Mouse (Mus musculus): ENCODE data around the gene Ppp1r3a. TPM values are rescaled to one million over a fixed set of nuclear protein-coding genes. Genes with fewer than 3 reads are reported as not detected.

Ppp1r3a gene
- polyA plus RNA-seq, 2 experiments, result not detected

DNA sequence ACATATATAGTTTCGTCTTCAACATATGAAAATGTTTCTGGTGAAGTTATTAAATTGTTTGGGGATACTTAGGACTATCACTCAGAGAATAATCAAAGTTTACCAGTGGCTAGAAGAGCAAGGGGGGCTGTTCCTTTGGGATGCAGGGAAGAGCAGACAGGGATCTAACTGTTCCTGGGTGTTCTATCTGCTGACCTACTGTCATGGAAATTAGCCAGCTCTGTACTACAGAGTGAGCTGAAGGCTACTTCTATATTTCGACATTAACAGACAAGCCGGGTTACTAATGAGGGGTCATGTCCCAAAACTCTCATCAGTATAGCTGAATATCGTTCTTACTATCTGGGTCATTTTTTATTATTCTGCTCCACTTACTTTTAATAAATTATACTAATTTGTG lies 1.6 kb downstream of the Ppp1r3a start:
- no peak overlapping the region for H3K9ac ChIP-seq (replicated peaks)
- TF ChIP-seq CTCF (IDR thresholded peaks at IDR 0.05; ENCODE audit: low read depth) (no peak), EP300 (IDR thresholded peaks at IDR 0.05; ENCODE audit: low read depth) (no peak)
- no peaks in the 10 kb centered on the region for H3K4me1 ChIP-seq (replicated peaks; ENCODE audit: control insufficient read depth in 2 of 2, insufficient read depth in 2 of 2, low read length in 1 of 2)
- no peaks in the 10 kb centered on the region for H3K9me3 ChIP-seq (ENCODE audit: control insufficient read depth, low read length)
- no peak overlapping the region for H3K4me2 ChIP-seq (ENCODE audit: low read depth)
- H3K27me3 ChIP-seq (ENCODE audit: control insufficient read depth, insufficient read depth, low read length), result no peaks in the 10 kb centered on the region
- H3K27ac ChIP-seq, result no peak overlapping the region
- no peak for DNase-seq (ENCODE audit: low read depth in 3 of 3, low spot score in 3 of 3)
- no peak for ATAC-seq (ENCODE audit: insufficient read depth)
- H3K4me3 ChIP-seq (ENCODE audit: insufficient read depth in 1 of 2, low read depth in 2 of 2, low read length in 2 of 2), result no peak overlapping the region
- WGBS (ENCODE audit: insufficient replicate concordance), result 46% methylated on average over 4 of the region's 4 CpGs
- no peaks in the 10 kb centered on the region for H3K36me3 ChIP-seq (replicated peaks; ENCODE audit: control insufficient read depth, insufficient read depth, low read depth)

DNA sequence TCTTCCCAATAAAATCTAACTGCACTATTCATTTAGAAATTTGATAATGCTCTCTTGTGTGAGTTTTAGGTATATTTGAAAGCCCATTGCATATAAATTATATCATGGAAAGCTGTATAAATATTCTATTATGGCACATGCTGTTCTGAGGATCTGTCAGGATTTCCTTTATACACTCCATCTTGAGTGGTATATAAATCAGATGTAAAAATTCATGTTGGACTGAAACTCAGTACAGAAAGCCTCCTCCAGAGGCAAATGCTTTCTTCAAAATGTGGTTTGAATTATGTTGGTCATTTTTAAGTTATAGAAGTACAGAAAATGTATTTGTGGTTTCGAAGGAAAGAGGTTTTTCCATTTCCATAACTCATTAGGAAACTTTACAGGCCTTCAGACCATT lies 2.9 kb downstream of the Ppp1r3a start:
- Histone ChIP-seq H3K4me3 (ENCODE audit: insufficient read depth in 1 of 2, low read depth in 2 of 2, low read length in 2 of 2) (no peak overlapping the region), H3K27ac (no peak overlapping the region), H3K9ac (replicated peaks) (no peak overlapping the region), H3K36me3 (replicated peaks; ENCODE audit: control insufficient read depth, insufficient read depth, low read depth) (no peaks in the 10 kb centered on the region), H3K4me1 (replicated peaks; ENCODE audit: control insufficient read depth in 2 of 2, insufficient read depth in 2 of 2, low read length in 1 of 2) (no peaks in the 10 kb centered on the region), H3K9me3 (ENCODE audit: control insufficient read depth, low read length) (no peaks in the 10 kb centered on the region), H3K27me3 (ENCODE audit: control insufficient read depth, insufficient read depth, low read length) (no peaks in the 10 kb centered on the region), H3K4me2 (ENCODE audit: low read depth) (no peak overlapping the region)
- DNase-seq (ENCODE audit: low read depth in 3 of 3, low spot score in 3 of 3), result no peak
- WGBS (ENCODE audit: insufficient replicate concordance), result 14% methylated on average over 1 of the region's 1 CpGs
- no peak for ATAC-seq (ENCODE audit: insufficient read depth)
- TF ChIP-seq CTCF (IDR thresholded peaks at IDR 0.05; ENCODE audit: low read depth), result no peak
- TF ChIP-seq EP300 (IDR thresholded peaks at IDR 0.05; ENCODE audit: low read depth), result no peak

DNA sequence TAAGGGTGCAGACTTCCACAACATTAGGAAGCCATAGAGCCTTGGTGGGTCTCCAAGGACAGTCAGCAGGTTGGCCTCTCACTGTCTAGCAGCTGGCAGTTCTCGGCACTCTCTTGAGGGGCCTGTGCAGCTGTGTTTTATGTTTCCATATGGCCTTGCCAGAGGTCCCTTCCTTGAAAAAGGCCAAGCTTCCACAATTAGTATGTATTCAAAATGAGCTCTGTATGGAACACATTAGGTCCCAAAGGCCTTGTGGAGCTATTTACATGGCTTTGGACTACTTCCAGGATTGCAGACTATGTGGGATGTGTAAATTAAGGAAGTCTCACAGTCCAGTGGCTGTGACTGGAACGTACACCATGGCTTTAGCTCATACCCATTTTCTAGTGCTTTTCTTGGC lies 8.1 kb downstream of the Ppp1r3a start:
- 53% methylated on average over 2 of the region's 2 CpGs for WGBS (ENCODE audit: insufficient replicate concordance)
- Histone ChIP-seq H3K27me3 (ENCODE audit: control insufficient read depth, insufficient read depth, low read length) (no peaks in the 10 kb centered on the region), H3K4me1 (replicated peaks; ENCODE audit: control insufficient read depth in 2 of 2, insufficient read depth in 2 of 2, low read length in 1 of 2) (no peaks in the 10 kb centered on the region), H3K36me3 (replicated peaks; ENCODE audit: control insufficient read depth, insufficient read depth, low read depth) (no peaks in the 10 kb centered on the region), H3K4me2 (ENCODE audit: low read depth) (no peak overlapping the region), H3K27ac (no peak overlapping the region), H3K4me3 (ENCODE audit: insufficient read depth in 1 of 2, low read depth in 2 of 2, low read length in 2 of 2) (no peak overlapping the region), H3K9ac (replicated peaks) (no peak overlapping the region), H3K9me3 (ENCODE audit: control insufficient read depth, low read length) (no peaks in the 10 kb centered on the region)
- no peak for TF ChIP-seq CTCF (IDR thresholded peaks at IDR 0.05; ENCODE audit: low read depth)
- TF ChIP-seq EP300 (IDR thresholded peaks at IDR 0.05; ENCODE audit: low read depth), result no peak
- no peak for ATAC-seq (ENCODE audit: insufficient read depth)
- no peak for DNase-seq (ENCODE audit: low read depth in 3 of 3, low spot score in 3 of 3)

- no peak overlapping the region for H3K4me3 ChIP-seq (ENCODE audit: insufficient read depth in 1 of 2, low read depth in 2 of 2, low read length in 2 of 2)
- 58% methylated on average over 2 of the region's 2 CpGs for WGBS (ENCODE audit: insufficient replicate concordance)
- no peak overlapping the region for H3K4me2 ChIP-seq (ENCODE audit: low read depth)
- ATAC-seq (ENCODE audit: insufficient read depth) (no peak), DNase-seq (ENCODE audit: low read depth in 3 of 3, low spot score in 3 of 3) (no peak)
- no peak overlapping the region for H3K27ac ChIP-seq
- H3K9ac ChIP-seq (replicated peaks), result no peak overlapping the region
- no peaks in the 10 kb centered on the region for H3K9me3 ChIP-seq (ENCODE audit: control insufficient read depth, low read length)
- no peaks in the 10 kb centered on the region for H3K27me3 ChIP-seq (ENCODE audit: control insufficient read depth, insufficient read depth, low read length)
- TF ChIP-seq EP300 (IDR thresholded peaks at IDR 0.05; ENCODE audit: low read depth) (no peak), CTCF (IDR thresholded peaks at IDR 0.05; ENCODE audit: low read depth) (no peak)
- H3K36me3 ChIP-seq (replicated peaks; ENCODE audit: control insufficient read depth, insufficient read depth, low read depth), result no peaks in the 10 kb centered on the region
- no peaks in the 10 kb centered on the region for H3K4me1 ChIP-seq (replicated peaks; ENCODE audit: control insufficient read depth in 2 of 2, insufficient read depth in 2 of 2, low read length in 1 of 2)
These were observed 19.1 kb downstream of the Ppp1r3a start for GRCm38 (mm10) chr6:14736017-14736416.

GRCm38 (mm10) chr6:14731011-14731410 lies 24.1 kb downstream of the Ppp1r3a start:
- no peak overlapping the region for H3K4me3 ChIP-seq (ENCODE audit: insufficient read depth in 1 of 2, low read depth in 2 of 2, low read length in 2 of 2)
- H3K9ac ChIP-seq (replicated peaks), result no peak overlapping the region
- TF ChIP-seq CTCF (IDR thresholded peaks at IDR 0.05; ENCODE audit: low read depth), result no peak
- TF ChIP-seq EP300 (IDR thresholded peaks at IDR 0.05; ENCODE audit: low read depth), result no peak
- no peaks in the 10 kb centered on the region for H3K9me3 ChIP-seq (ENCODE audit: control insufficient read depth, low read length)
- DNase-seq (ENCODE audit: low read depth in 3 of 3, low spot score in 3 of 3), result no peak
- ATAC-seq (ENCODE audit: insufficient read depth), result no peak
- no peaks in the 10 kb centered on the region for H3K36me3 ChIP-seq (replicated peaks; ENCODE audit: control insufficient read depth, insufficient read depth, low read depth)
- H3K27ac ChIP-seq, result no peak overlapping the region
- H3K4me1 ChIP-seq (replicated peaks; ENCODE audit: control insufficient read depth in 2 of 2, insufficient read depth in 2 of 2, low read length in 1 of 2), result no peaks in the 10 kb centered on the region
- 50% methylated on average over 5 of the region's 5 CpGs for WGBS (ENCODE audit: insufficient replicate concordance)
- H3K27me3 ChIP-seq (ENCODE audit: control insufficient read depth, insufficient read depth, low read length), result no peaks in the 10 kb centered on the region
- H3K4me2 ChIP-seq (ENCODE audit: low read depth), result no peak overlapping the region
